Mouse (Mus musculus) lung, postnatal 14 days (tissue): ENCODE data around the gene Zfp319.
A peak's percentile ranks its signal among the peaks of the same experiment; 100 is the strongest.
"Not testable (repeated sequence)": the region's sequence is repeated elsewhere in the genome, so short reads cannot be mapped to it uniquely, and the experiment has no call there.

Experiments used
- DNase-seq: peaks from one replicate; pipeline ENCODE4 v3.0.0; 2021

Gene Zfp319

DNA sequence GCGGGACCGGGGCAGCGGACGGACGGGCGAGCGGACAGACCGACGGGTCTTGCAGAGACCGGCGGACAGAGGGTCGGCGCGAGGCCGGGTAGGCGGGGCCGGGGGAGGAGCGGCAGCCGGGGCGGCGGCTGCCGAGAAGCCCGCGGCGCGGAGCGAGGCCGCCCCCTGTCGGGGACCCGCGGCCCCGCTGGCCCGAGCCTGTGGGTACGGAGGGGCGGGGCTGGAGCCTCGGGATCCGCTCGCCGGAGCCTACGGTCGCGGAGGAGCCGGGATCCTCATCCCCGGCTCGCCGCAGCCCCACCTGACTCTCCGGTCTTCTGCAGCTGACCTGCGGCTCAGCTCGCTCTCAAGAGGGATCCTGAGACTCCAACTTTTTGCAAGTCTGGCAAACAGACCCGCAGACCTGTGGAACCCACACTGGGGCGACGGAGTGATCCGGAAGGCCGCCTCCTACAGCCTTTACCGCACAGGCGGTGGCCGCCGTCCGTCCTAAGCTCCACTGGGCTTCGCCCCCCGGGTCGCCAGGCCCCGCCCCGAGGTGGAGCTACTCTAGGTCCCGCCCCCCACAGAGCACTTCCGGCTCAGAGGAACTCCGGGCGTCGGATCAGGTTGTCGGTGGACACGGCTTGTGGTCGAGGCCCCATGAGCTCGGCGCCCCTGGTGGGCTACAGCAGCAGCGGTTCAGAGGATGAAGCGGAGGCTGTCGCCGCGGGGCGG, at the start of gene Zfp319, which contains the start of gene Usb1:
Gene Zfp319 (minus strand): TSS at position 231 of the 717 bp plus-strand sequence.
Gene Usb1 (plus strand): TSS at position 565 of the 717 bp plus-strand sequence.
- peak; percentile 96 for DNase-seq

DNA sequence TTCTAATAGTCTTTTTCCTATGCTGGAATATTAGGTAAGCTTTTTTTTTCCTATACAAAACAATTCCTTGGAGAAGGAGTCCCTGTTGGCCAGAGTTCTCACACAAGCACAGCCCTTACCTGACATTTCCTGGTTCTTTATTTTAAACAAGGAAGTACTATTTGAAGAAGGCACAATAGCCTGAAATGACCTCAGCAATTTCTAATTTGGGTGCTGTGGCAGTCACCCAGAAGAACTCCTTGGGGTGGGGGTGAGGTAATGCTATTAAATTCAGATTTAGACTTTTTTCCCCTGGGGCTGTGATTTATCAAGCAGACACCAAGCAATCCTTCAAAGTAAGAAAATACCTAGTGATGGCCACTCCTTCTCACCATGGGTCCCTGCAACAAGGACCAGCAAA, 49.2 kb upstream of the Zfp319 start:
- DNase-seq: peak; percentile 34

DNA sequence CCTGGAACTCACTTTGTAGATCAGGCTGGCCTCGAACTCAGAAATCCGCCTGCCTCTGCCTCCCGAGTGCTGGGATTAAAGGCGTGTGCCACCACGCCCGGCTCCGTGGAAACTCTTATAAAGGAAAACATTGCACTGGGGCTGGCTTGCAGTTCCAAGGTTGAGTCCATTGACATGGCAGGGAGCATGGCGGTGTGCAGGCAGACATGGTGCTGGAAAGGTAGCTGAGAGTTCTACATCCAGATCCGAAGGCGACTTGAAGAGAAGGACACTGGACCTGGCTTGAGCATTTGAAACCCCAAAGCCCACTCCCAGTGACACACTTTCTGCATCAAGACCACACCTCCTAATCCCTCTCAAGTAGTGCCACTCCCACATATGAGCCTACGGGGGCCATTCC, 47.2 kb upstream of the Zfp319 start:
- DNase-seq: not testable (repeated sequence)

DNA sequence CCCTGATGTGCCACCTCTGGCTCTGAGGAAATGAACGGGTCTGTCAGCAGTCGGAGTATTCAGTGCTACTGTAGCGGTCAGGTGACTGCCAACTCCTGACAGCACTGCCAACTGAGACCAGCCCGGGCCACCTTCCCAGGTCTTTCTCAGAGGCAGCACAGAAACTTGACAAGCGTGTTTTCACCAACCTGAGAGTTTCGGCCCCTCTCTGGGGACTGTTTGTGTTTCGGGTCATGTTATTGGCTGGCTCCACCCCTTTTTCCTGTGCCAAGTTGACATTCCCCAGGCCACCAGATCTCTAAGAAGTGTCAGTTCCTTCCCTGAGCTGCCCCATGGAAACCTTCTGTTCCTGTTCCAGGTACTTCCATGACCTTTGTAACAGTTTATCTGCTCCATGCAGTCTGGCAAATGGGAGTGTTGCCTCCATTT, 46.1 kb upstream of the Zfp319 start:
- DNase-seq: peak; percentile 71

DNA sequence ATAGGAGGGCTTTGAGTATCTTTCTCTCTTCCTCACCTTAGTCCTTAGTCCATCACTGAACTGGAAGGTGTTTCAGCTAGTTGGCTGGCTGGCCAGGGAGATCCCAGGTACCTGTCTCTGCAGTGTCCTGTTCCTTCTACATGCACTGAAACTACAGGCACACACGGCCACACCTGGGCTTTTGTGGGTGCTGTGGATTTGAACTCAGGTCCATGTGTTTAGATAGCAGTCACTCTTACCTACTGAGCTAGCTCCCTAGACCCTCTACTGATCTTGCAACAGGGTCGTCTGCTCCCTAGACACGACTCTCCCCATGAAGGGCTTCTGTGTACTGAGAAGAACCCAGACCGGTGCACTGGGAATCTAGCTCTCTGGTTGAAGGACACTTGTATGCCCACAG, 45.4 kb upstream of the Zfp319 start:
- DNase-seq: no peak

DNA sequence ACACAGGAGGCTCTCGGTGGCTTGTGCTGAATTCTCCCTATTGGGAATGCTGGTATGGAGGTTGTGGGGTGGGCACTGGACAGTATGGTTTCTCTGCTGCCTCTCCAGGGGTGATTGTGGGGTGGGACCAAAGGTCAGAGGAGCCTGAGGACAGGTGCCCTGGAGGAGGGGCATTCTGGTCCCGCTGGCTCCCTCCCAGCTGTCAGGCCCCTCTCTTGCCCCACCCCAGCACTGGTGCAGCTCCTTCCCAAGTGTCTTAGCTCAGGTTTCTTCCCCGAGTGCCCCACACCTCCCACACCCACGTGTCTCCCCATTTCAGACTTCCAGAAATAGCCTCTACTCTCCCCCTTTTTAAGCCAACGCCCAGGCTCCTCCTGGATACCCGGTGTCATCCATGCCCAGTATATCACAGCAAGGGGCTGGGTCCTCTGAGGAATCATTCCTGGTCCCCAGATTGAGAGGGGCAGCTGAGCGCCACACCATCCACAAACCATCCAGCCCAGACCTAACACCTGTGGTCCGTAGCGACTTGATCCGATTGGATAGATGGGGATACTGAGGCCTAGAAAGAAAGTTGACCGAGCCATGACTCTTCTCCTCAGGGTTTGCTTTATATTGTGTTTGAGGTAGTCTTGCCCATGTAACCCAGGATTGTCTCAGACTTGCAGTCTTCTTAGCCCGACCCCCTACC, 44.7 kb upstream of the Zfp319 start:
- no peak for DNase-seq

DNA sequence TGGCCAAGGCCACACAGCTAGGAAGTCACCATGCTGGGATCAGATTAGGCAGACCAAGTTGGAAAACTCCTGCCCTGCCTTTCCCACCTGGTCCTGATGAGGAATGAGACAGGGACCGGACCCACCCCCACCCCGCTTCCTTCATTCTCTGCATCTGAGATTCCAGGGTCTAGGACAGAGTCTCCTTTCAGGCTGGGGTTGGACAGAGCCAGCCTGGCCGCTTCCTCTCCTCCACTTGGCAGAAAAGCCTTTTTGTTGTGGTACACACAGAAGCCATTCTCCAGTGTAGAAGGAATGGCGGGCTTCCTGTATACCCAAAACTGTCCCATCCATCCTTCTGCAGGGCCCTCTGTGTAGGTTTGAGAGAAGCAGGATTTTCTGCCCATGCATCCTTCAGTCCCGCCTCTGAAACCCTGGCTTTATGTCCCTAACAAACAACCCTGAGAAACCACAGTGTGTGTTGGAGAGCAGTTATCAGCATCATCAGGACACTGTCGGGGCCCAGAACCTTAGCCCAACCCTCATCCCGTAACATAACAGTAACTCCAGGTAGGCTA, 43.7 kb upstream of the Zfp319 start:
- DNase-seq: no peak

DNA sequence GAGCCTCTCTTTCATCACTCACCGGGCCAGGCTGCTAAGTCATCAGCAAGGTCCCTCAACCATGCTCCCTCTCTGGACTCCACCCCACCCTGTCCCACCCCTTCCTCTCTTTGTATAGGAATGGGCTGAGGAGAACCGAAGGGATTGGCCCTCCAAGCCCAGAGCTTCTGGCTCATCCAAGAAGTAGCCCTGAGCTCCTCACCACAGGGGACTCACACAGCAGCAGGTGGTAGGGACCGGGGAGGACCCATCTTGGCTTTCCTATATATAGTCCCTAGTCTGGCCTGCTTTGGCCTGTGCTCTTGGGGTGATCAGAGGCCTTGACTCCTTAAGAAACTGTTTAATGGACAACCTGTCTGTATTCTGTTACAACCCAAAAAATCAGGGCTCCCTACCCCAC, 42.7 kb upstream of the Zfp319 start:
- no peak for DNase-seq

DNA sequence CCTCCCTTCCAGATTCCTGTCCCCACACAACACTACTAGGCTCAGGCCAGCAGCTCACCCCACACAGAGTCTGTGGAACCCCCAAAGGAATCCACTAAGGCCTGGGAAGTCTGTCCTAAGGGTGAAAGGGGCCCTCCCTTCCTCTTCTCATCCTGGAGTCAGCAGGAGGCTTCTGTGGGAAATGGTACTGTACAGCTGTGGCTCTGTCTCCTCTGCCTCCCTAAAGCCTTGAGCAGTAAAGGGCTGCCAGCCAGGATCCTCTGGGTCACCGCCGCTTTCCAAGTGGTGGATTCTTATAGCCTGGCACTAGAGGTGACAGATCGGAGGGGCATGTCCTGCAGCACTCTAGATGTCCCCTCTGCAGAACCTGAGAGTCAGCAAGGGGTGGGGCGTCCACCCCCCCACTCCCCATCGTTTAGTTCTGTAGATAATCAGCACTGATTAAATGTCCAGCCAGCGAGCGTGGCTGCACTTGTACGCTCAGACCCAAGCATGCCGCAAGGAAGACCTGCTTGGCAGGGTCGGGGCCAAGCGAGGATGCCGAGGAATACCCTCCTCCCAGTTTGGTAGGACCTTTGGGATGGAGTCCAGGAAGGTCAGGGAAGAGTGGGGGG, 41.7 kb upstream of the Zfp319 start:
- DNase-seq: no peak

DNA sequence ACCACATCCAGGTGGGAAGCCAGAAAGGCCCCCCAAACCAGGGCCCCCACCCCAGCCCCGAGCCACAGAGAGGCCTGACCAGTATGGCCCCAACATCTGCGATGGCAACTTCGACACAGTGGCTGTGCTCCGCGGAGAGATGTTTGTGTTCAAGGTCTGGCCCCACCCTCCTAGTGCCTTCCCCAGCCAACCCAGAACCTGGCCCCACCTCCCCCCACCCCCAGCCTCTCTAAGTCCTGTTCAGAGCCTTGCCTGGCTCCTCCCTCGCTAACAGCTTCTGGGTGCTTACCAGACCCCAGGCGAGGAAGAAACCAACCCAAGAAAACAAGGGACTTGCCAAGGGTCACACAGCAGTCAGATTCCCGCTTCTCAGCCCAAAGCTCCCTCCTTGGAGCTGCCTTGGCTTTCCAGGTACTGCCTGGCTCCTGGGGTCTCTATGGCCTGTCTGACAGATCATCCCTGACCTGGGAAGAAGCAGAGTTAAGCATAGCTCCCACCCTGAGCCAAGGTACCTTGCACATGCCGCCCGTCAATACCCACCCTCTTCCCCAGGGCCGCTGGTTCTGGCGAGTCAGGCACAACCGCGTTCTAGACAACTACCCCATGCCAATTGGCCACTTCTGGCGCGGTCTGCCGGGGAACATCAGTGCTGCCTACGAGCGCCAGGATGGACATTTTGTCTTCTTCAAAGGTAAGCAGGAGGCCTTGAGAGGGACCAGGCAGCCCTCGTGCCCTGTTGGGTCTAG, 38.0 kb upstream of the Zfp319 start:
- no peak for DNase-seq

DNA sequence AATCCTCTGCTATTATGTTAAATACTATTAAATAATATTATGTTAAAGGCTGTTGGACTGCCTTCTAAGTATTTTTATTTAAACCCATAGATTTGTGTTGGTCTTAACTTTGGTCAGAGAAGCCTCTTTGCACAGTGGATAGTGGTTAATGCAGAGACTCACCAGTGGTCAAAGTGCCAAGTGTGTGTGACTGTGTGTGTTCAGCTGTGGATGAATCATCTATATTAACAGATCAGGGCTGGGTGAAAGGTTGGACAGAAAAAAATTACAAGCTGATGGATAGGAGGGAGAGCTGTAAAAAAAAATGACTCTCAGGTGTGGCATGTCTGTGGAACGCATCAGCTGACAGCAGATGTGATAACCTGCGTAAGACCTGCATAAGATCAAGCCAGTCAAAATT, 32.1 kb upstream of the Zfp319 start:
- no peak for DNase-seq

DNA sequence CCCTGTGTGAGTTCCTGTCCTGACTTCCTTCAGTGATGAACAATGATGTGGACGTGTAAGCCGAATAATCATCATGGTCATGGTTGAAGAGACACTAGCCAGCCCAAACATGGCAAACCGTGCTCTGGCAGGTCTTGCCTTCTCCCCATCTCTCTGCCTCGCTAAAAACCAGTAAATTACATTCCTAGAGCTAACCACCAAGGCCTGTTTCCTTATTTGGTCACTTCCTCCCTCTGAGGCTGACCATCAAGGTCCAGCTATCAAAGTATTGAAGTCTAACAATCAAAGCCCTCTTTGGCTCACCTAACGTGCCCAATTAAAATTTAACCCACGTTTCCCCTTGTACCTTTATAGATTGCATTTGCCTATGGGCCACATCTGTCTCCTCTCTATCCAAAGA, 30.5 kb upstream of the Zfp319 start:
- no peak for DNase-seq

DNA sequence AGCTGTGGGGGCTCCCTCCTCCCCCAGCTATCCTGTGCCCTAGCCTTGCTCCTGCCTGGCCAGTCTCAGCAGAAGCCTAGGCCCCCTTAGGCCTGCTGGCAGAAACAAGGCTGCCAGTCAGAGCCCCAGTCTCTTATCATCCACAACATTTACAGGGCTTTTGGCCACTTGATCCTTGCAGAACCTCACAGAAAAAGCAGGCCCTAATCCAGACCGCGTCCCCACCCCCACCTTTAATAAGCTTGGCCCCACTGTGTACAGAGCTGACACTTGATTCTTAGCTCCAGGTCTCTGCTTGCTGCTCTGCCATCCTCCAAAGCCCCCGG, 29.2 kb upstream of the Zfp319 start:
- no peak for DNase-seq

DNA sequence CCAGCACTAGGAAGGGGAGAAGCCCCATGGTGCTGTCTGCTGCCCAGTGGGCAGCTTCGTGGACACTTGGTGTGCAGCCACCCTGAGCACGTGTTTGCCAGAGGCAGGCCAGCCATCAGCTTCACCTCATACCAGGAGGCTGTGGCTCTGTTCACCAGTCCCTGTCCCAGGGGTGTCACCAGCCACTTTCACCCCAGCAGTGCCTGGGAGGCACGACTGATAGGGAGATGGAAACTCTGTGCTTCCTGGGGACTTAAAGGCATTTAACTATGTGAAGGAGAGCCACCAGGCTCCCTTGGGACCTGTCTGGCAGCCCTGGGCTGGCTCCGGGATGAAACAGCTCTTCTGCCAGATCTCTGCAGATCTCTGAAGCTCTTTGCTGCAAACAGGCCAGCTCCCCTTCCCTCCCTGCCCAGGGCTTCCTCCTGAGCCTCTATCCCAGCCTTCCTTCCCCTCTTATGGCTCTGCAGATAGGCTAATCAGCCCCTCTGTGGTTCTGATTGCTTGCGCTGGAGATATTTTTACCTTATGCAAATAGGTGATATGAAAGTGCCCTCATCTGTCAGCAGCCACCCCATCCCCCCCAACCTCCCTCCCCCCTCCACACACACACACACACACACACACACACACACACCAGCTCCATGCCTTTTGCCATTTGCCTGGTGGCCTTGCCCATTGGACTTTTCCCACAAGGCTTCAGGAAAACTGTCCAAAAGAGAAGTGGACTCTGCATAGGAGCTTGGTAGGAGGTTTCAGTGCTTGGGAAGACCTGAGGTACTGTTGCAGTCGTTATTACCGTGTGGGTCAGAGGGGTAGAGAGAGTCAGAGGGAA, 28.6 kb upstream of the Zfp319 start:
- no peak for DNase-seq

DNA sequence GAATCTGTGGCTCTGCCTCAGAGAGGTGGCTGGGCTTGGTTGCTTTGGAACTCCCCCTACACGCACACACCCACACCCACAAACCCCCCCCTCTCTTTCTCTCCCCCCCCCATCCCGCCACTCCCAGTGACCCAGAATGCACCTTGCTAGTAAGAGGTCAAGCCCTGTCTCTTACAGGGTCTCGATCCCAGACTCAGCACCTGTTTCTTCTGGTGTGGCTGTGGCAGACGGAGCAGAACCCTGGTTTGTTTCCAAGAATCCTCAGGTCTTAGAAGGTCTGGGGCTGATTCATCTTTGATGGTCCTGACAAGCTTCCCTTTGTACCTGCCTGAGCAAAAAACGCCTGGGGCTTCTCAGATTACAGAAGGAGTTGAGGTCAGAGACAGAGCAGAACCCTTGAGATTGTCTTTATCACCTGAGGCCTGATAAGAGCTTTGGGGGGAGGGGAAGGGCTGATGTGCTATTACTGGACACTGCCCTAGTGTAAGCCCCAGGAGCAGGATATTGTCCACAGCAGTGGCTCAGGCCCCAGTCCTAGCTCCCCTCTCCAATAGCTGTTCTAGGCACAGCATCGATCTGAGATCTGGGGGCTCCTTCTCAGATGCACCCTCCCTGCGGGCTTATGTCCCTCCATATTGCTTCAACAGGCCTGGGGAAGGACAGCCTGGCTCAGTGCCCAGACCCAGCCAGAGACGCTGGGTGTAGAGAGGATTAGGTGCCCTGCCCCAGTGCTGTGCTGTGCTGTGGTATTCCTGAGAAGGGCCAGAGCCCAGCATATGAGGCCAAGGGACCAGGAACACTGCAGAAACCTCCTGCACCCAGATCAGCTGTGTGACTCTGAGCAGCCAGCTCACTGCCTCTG, 27.0 kb upstream of the Zfp319 start:
- DNase-seq: peak; percentile 50

DNA sequence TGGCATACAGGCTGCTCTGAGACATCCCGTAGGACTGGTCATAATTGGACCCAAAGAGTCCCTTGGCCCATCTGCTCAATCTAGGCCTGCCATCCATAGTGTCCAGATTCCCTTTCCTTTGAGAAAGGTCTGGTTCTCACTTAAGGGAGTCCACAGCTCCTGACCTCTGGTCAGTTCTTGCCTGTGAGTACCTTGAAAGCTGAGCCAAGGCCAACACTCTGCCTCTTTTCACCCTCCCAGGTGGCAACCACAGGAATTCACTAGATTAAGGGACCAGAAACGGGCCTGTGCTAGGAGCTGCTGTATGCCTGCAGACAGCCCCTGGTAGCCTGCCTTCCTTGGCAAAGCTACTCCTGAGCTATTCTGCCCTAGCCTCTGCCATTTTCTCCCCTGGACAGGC, 22.9 kb upstream of the Zfp319 start:
- no peak for DNase-seq

DNA sequence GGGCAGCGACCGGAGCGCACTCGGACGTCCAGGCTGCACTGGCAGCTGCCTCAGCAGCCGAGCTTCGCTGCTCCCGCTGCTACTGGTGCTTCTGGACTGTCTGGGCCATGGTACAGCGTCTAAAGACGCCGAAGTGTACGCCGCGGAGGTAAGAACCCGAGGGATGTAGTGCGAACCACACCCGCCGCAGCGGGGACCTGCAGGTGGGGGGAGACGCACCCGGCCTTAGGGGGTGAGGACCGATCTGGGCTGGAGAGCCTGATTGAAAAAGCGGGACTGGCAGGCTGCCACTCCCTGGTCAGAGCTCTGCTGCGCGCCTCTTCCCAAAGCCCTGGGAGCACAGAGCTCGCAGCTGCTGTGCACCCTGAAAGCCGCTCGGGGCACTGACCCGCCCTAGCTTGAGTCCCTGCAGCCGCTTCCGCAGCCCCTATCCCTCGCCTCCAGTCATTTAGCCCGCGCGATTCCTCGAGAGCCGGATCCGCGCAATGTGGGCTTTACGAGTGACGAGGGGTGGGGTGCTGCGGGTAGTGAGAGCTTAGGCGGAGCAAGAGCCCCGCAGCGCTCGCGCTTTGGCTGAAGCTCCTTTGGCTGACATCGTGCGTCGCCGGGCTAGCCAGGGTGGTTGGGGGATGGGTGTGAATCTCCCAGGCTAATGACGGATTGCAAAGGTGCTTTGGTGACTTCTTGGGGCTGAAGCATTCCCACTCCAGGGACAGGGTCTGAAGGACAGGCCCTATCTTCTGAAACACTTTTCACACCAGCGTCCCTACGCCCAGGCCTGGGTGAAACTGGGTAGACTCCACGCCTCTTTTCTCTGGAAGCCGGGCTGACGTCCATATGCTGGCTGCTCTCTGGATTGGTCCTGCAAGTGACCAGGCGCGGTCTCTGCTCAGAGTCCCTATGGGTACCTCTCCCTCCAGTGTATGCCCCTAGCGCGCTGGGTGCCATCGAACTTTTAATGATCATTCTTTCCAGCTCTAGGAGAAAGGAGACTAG, 21.4 kb upstream of the Zfp319 start:
- peak; percentile 50 for DNase-seq

DNA sequence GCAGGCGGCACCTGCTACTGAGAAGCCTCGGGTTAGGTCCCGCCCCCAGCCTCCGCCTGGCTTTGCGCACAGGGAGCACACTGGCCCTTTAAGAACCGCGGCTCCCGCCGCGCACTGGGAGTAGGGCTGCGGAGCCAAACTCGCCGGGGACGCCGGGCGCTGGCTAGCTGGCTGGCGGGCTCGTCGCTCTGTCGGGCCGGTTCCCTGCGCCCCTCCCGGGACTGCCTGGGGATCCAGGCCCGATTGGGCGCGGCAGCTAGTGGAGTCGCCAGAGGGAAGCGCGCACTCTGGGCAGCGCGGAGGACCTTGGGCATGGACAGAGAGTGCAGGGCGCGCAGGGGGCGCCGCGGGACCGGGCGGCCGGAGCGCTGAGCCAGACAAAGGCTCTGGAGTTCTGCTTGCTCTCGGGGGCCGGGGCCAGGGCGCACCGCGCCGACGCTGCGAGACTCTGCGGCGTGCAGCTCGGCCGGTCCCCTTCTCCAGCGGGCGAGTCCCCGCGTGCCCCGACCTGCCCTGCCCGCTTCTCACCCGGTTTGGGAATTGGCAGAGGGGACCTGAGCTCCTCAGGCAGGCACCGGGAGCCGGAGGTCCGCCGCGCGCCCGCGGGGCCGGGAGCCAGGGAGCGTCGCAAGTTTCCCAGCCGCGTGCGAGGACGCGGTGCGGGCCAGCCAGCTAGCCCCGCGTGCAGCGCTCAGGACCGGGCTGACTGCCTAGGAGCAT, 20.6 kb upstream of the Zfp319 start, which contains the start of gene Mmp15:
Gene Mmp15 (plus strand): TSS at position 118 of the 720 bp plus-strand sequence.
- DNase-seq: peak; percentile 80

DNA sequence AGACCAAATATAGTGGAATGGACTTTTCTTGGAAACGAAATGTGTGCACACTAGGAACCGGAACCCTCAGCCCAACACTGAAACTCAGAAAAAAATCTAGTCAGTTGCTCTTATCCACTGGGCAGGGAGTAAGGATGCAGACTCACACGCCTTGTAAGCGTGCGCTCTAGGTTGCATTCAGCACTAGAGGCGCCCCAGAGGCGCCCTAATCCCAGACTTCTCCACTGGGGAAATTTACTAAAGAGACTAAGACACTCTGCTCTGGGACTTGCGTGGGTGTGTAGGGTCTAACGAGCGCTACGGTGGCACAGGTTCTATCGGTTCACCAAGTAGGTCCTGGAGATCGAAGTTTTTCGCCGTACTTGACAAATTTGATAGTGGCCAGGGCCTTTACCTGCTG, 19.7 kb upstream of the Zfp319 start:
- no peak for DNase-seq
